Mouse (Mus musculus) G1E (cell line): ENCODE measurements around the gene Fxyd5. TPM values are rescaled to one million over a fixed set of nuclear protein-coding genes. Genes with fewer than 3 reads are reported as not detected.

Experiments
- ATAC-seq: 2 replicates; pipeline ENCODE4 v1.8.0; 2016; ENCODE audit warnings: mild to moderate bottlenecking; ENCODE audit not compliant: insufficient number of reproducible peaks, poor library complexity, low FRiP score, severe bottlenecking; ENCODE audit errors: extremely low read depth
- DNase-seq: peaks from one replicate; pipeline ENCODE4 v3.0.0; 2012; ENCODE audit warnings: low spot score
- H3K27me3 ChIP-seq: 2 replicates; pipeline ENCODE4 v1.6.1; 2012; ENCODE audit warnings: mild to moderate bottlenecking, low read length, inconsistent platforms; ENCODE audit not compliant: insufficient read depth
- H3K36me3 ChIP-seq: replicated peaks from 2 replicates; pipeline ENCODE3; 2012; ENCODE audit warnings: mild to moderate bottlenecking, inconsistent platforms
- H3K4me1 ChIP-seq: 2 replicates; pipeline ENCODE4 v1.6.1; 2012; ENCODE audit warnings: low read depth, low read length, inconsistent platforms, mixed read lengths; ENCODE audit not compliant: insufficient read depth
- H3K4me3 ChIP-seq: 2 replicates; pipeline ENCODE4 v1.5.1; 2012; ENCODE audit warnings: low read depth, mild to moderate bottlenecking, inconsistent platforms, low read length, moderate library complexity, mixed read lengths
- H3K9me3 ChIP-seq: replicated peaks from 2 replicates; pipeline ENCODE4 v1.6.1; 2012; ENCODE audit warnings: inconsistent platforms
- CTCF ChIP-seq: IDR thresholded peaks from 2 replicates; pipeline ENCODE4 v1.5.1; 2012; ENCODE audit warnings: low read depth, low read length, inconsistent platforms, mixed read lengths
- GATA1 ChIP-seq: IDR thresholded peaks from 2 replicates; pipeline ENCODE4 v1.6.1; 2012; ENCODE audit warnings: borderline replicate concordance, low read length, inconsistent platforms, mixed read lengths
- GATA2 ChIP-seq: IDR thresholded peaks from 2 replicates; pipeline ENCODE4 v1.6.1; 2012; ENCODE audit warnings: low read depth, low read length, inconsistent platforms, borderline replicate concordance
- POLR2AphosphoS5 ChIP-seq: IDR thresholded peaks from 2 replicates; pipeline ENCODE4 v1.6.1; 2012; ENCODE audit warnings: low read depth, low read length, inconsistent platforms; ENCODE audit not compliant: insufficient replicate concordance
- TAL1 ChIP-seq: conservative IDR thresholded peaks from 2 replicates; pipeline ENCODE4 v1.6.1; 2012; ENCODE audit warnings: low read depth, low read length, inconsistent platforms, mixed read lengths
- polyA plus RNA-seq: library from polyadenylated mRNA; stranded (reverse); fragments of >175 nt; gene quantifications from 2 replicates; pipeline ENCODE4 v1.2.3, GENCODE M21; 2012
- total RNA-seq, 2 experiments: library from RNA; stranded (forward) in 1 of 2; stranded (reverse) in 1 of 2; fragments of 200-1000 nt in 1 of 2; fragments of >200 nt in 1 of 2; fragmentation: Nextera tagmentation in 1 of 2; gene quantifications; 2 replicates each; pipeline ENCODE4 v1.2.3; 2014 to 2017

Gene Fxyd5
- total RNA-seq (2014; fragmentation: Nextera tagmentation) = 0.75 and 1.7 TPM in 2 replicates
- total RNA-seq (2017) = 3.3 and 3.4 TPM in 2 replicates
- polyA plus RNA-seq = 1.2 and 1.8 TPM in 2 replicates

DNA sequence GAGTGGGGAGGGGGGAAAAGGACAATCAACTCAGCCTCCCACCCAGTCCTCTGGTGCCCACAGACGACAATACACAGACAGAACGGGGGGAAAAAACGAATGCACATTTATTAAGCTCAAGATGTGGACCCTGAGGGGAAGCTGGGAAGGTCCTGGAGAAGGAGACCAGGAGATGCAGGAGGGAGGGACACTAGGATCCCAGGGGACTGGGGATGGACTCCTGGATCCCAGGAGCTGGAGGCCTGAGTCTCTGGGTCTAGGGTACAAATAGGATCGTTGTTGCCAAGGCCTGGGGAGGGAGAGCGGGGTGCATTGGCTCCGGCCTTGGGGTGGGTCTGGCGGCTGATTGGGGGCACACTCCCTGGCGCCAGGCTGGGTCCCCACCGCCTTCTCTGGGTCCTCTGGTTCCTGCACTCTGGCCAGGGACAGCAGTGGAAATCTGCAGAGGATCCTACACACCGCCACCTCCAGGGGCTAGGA lies at the start of gene Fxyd5:
Fxyd5 (minus strand) TSS at position 51 of the 480 bp plus-strand sequence.
- ATAC-seq (no peak), DNase-seq (no peak)
- Histone ChIP-seq H3K4me1 (no peaks in the 10 kb centered on the region), H3K27me3 (no peaks in the 10 kb centered on the region), H3K4me3 (no peak within 1 kb of the TSS), H3K36me3 (no peaks in the 10 kb centered on the region), H3K9me3 (peaks cover 17% of the 10 kb centered on the region)
- no peak for TF ChIP-seq GATA1
- no peak for TF ChIP-seq POLR2AphosphoS5
- no peak for TF ChIP-seq CTCF
- TF ChIP-seq GATA2 = no peak
- TF ChIP-seq TAL1 = no peak

DNA sequence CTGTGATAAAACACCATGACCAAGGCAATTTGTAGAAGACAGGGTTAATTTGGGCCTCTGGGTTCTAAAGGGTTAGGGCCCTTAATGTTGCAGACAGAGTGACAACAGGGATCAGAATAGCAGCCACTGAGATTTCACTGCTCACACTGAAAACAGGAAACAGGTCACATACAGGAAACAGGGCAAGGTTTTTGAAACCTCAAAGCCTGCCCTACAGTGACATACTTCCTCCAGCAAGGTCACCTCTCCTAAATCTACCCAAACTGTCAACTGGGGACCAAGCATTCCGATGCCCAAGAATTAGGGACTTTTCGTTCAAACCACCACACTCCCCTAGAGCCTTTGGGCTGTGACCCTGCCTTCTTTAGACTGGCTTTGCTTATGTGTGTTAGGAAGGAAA lies 47.4 kb upstream of the Fxyd5 start:
- ATAC-seq (no peak), DNase-seq (no peak)
- Histone ChIP-seq H3K4me1 (no peaks in the 10 kb centered on the region), H3K9me3 (peaks cover 18% of the 10 kb centered on the region), H3K4me3 (no peak overlapping the region), H3K36me3 (no peaks in the 10 kb centered on the region), H3K27me3 (no peaks in the 10 kb centered on the region)
- TF ChIP-seq GATA2 (no peak), TAL1 (no peak), GATA1 (no peak), POLR2AphosphoS5 (no peak), CTCF (no peak)

DNA sequence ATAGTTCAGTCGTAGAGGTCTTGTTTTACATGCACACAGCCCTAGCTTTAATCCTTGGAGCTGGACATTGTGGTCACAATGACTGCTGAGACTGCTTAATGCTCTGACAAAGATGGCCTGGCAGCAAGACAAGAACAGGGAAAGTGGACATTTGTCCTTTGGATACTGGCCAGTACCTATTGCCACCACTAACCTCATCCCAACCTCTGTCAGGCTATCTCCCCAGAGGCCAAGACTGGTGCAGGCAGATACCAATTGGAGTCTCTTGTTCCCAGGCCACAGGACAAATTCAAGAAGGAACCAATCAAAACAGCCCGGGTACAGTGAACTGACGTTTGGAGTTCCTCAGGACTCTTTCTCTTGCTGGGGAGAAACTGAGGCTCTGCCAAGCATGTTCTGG lies 45.9 kb upstream of the Fxyd5 start:
- ATAC-seq = no peak
- peaks cover 19% of the 10 kb centered on the region for H3K9me3 ChIP-seq
- no peak overlapping the region for H3K4me3 ChIP-seq
- TF ChIP-seq GATA1 (no peak), CTCF (no peak), POLR2AphosphoS5 (no peak), TAL1 (no peak), GATA2 (no peak)
- no peaks in the 10 kb centered on the region for H3K36me3 ChIP-seq
- H3K27me3 ChIP-seq = no peaks in the 10 kb centered on the region
- no peaks in the 10 kb centered on the region for H3K4me1 ChIP-seq
- DNase-seq = no peak

DNA sequence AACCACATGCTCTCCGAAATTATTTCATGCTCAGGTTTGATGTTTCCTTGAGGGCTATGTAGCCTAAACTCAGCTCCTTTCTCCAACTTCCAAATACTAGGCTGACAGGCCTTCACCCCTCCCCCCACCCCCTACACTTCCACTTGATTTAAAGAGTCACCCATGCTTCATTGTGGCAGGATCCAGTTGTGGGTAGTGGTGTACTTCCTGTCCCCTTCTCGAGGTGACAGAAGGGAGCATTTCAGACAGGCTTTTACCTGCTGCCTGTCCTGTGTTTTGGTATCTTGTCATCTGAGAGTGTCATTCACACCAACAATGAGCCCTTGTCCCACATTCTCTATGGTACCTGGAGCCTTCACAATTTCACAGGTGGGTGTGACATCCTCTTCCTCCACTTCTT lies 45.0 kb upstream of the Fxyd5 start:
- Histone ChIP-seq H3K27me3 (no peaks in the 10 kb centered on the region; the same call in 1 of the 2 replicates), H3K36me3 (no peaks in the 10 kb centered on the region), H3K4me1 (no peaks in the 10 kb centered on the region), H3K4me3 (no peak overlapping the region), H3K9me3 (peaks cover 20% of the 10 kb centered on the region)
- DNase-seq (no peak), ATAC-seq (no peak)
- TF ChIP-seq GATA2 (no peak), TAL1 (no peak), GATA1 (no peak), POLR2AphosphoS5 (no peak), CTCF (no peak)

DNA sequence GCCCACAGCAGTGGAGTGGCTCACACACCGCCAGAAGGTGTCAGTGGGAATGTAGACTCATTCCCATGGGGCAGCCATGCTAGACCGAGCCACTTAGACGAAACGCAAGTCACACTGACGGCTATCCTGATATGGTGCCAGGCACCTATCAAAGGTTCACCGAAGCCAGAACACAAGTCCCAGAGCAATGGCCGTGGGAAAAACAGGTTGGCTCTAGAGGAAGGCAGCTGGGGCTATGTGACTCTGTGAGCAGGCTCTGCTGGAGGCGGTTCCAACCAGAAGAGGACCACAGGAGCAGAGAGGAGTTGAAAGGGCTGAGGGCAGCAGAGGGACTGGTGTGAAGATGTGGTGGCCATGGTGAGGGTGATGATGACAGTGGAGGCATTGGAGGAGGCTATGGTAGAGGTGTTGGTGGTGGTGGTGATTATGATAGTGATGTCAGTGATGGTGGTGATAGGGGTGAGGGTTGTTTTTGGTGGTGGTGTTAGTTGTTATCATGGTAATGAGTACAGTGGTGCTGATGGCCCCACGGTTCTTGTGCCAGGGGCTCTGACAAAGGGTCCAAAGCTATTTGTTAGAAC lies 44.0 kb upstream of the Fxyd5 start:
- Histone ChIP-seq H3K4me3 (no peak overlapping the region), H3K36me3 (no peaks in the 10 kb centered on the region), H3K27me3 (no peaks in the 10 kb centered on the region; the same call in 1 of the 2 replicates), H3K9me3 (peaks cover 20% of the 10 kb centered on the region), H3K4me1 (no peaks in the 10 kb centered on the region)
- TF ChIP-seq POLR2AphosphoS5 = no peak
- no peak for TF ChIP-seq GATA1
- TF ChIP-seq CTCF = no peak
- TF ChIP-seq TAL1 = no peak
- no peak for TF ChIP-seq GATA2
- no peak for ATAC-seq
- no peak for DNase-seq

DNA sequence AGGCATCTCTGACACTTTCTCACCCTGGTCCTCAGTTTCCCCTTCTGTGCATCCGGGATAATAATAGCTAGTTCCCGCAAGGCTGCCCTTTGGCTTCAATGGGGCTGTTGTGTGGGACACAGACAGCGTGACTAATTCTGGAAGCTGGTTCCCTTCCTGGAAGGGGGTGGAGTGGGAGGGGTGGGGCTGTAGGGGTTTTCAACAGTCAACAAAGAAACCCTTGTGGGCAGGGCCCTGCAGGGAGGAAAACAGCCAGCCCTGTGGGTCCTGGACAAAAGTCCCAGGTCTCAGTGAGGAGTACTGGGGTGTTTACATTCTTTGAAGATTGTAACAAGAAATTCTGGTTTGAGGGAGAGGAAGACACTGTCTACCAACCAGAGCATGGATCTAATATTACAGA lies 42.9 kb upstream of the Fxyd5 start:
- no peaks in the 10 kb centered on the region for H3K4me1 ChIP-seq
- ATAC-seq (no peak), DNase-seq (no peak)
- H3K27me3 ChIP-seq = no peaks in the 10 kb centered on the region; the same call in 1 of the 2 replicates
- no peak for TF ChIP-seq POLR2AphosphoS5
- TF ChIP-seq GATA1 = no peak
- TF ChIP-seq GATA2 = no peak
- TF ChIP-seq CTCF = no peak
- no peak for TF ChIP-seq TAL1
- H3K36me3 ChIP-seq = no peaks in the 10 kb centered on the region
- H3K4me3 ChIP-seq = no peak overlapping the region
- peaks cover 23% of the 10 kb centered on the region for H3K9me3 ChIP-seq

DNA sequence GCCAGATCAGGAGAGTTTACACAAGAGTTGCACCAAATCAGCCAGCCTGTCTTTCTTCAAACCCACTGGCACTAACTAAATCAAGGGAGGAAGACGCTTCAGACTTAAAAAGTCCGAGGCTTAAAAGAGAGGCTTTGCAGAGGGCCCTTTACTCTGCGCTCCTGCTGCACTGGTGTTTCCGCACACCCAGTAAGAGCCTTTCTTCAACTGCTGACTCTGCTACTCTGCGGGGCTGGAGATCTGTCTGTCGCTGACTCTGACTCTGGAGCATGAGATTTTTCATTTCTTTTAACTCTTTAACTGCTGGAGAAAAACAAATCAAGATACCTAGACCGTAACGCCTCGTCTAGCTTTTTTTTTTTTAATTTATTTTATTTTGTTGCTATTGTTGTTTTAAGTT lies 41.9 kb upstream of the Fxyd5 start:
- Histone ChIP-seq H3K4me3 (no peak overlapping the region), H3K27me3 (no peaks in the 10 kb centered on the region; the same call in 1 of the 2 replicates), H3K4me1 (no peaks in the 10 kb centered on the region), H3K9me3 (peaks cover 24% of the 10 kb centered on the region), H3K36me3 (no peaks in the 10 kb centered on the region)
- no peak for DNase-seq
- TF ChIP-seq GATA2 (no peak), GATA1 (no peak), CTCF (no peak), POLR2AphosphoS5 (no peak), TAL1 (no peak)
- ATAC-seq = no peak
